Mouse (Mus musculus) yolk sac, embryonic 10.5 days (tissue): ENCODE data around the gene Slc39a10.
"Not testable (repeated sequence)": the region's sequence is repeated elsewhere in the genome, so short reads cannot be mapped to it uniquely, and the experiment has no call there.

Experiments
- DNase-seq: peaks from one replicate; pipeline ENCODE4 v3.0.0-alpha.2; 2017; ENCODE audit warnings: low spot score

Slc39a10 gene

DNA sequence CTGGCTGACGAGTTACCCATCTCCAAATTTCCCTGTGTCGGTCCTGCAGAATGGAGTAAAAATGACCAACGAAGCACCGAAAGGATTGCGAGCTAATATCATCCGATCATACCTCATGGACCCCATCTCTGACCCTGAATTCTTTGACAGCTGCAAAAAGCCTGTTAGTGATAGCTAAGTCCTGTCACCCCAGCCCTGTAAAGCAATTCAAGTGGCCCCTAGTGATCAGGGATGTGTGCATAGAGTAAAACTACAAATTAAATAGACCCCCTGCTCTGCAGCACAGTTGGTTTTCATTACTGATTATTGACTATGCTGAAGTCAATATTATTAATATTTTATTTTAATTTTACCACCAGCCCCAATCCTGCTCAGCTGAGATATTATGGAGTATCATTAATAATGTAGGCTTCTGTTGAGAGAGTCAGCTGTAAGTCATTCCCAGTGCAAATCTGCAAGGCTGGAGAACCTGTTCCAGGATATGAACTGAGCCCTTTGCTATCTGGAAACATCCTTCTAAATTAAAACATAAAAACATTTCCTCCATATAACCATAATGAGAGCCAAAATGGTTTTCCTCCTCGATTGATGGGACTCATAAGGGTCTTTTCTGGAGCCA is 122.5 kb downstream of the Slc39a10 start:
- not testable (repeated sequence) for DNase-seq

DNA sequence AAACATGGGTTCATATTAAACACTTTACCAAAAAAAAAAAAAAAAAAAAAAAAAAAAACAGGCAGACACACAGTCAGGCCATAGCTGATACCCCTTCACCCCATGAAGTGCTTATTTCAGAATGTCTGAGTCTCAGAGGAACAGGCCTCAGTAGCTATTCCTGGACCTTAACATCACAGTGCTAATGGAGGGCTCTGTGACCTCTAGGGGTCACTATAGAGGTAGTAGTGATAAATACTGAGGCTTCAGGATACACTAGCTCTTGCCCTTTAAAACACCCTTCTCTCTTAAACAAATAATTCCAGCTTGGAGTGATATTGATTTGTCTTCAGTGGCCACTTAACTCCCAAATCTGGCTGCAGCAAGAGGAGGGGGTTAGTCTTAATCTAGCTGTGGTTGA is 123.3 kb downstream of the Slc39a10 start:
- not testable (repeated sequence) for DNase-seq

DNA sequence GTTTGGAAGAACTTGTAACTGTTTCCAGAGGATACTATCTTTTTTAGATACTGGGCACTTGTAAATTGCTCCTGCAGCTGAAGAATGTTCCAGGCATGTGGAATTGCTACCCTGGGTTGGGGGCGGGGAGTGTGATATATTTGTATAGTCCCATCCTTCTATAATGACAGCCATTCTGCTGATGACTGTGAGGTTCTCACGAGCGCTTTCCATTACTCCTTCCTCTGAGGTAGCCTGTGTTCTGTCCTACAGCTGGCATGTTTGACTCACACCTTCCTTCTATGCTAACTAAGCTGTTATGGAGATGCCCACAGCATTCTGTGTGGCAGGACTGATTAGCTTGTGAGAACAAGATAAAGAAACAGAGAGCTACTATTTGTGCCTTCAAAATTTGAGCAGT is 128.1 kb downstream of the Slc39a10 start:
- not testable (repeated sequence) for DNase-seq
